Mouse (Mus musculus) fat pad, adult 2 months (tissue): ENCODE measurements at regions not wholly inside any gene's neighbourhood (a gene's known extent, or its start where the extent isn't known, plus 50 kb on each side); places are given as distances from the start of the nearest gene placed in this dataset.
"Not testable (repeated sequence)": the region's sequence is repeated elsewhere in the genome, so short reads cannot be mapped to it uniquely, and the experiment has no call there.

Experiments used
- DNase-seq: peaks from one replicate; pipeline ENCODE4 v3.0.0-alpha.2; 2011; ENCODE audit warnings: low read depth, low spot score; ENCODE audit errors: extremely low read depth

DNA sequence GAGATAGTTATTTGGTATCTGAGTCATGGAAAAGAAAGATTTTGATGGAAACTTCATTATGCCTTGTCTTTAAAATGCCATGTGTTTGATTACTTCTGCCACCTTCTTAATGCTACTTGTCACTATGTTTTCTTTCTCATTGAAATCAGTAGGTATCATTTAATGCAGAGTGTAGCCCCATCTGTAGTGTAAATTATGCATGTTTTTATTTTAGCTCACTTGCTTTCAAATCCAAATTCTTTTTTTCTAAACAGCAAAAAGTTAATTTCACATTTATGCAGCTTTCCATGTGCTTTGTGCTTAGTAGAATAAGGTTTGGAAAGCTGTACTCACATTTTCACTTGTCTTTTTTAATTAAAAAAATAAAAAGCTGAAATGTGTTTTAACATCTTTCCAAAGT lies 748.0 kb upstream of the Epha7 start:
- DNase-seq, result no peak

DNA sequence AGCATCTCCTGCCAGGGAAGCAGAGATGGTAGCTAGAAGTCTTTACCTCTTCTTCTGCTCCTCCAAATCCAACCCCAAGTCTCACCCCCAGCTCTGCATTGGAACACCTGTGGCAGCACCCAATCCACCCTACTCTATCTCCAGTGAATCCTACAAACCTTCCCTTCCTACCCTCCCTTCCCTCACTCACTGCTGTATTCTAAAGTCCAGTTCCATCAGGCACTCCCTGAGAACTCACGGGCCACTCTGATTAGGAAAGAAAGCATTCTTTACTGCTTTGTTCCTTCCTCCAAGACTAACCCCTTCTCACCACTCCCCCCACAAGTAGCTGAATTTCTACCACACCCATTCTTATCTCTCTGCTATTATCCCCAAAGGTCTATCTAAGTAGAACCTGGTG lies 747.1 kb upstream of the Epha7 start:
- DNase-seq, result no peak

DNA sequence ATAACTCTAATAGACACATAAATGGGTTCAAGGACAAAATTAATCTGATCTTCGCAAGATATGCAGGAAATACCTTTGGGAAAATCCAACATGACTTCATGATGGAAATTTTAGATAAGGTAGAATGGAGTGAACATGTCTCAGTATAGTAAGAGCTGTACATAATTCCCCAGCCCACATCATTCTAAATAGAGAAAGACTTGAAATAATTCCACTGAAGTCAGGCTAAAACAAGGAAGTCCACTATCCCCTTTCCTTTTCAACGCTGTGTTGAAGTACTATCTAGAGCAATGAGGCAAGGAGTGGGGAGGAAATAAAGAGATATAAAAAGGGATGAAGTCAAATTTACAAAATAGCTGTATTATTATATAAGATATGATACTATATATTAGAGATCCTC lies 733.9 kb upstream of the Epha7 start:
- DNase-seq, result no peak

DNA sequence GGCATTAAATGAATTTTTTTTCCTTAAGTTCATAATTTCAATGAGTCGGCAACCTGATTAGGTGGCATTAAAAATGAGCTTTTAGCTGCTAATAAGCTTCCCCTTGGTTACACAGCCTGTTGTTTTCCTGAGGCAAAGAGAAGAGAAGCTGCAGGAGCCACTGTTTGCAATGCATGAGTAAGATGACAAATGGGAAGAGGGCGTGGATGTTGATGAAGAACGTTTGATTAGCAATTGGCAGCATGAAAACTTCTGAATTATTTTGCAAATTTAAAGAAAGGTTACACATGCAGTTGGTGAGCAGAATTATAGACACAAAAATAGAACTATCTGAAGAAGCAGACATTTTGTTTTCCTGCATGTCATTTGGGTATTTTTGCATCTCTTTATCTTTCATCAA lies 720.1 kb upstream of the Epha7 start:
- no peak for DNase-seq

DNA sequence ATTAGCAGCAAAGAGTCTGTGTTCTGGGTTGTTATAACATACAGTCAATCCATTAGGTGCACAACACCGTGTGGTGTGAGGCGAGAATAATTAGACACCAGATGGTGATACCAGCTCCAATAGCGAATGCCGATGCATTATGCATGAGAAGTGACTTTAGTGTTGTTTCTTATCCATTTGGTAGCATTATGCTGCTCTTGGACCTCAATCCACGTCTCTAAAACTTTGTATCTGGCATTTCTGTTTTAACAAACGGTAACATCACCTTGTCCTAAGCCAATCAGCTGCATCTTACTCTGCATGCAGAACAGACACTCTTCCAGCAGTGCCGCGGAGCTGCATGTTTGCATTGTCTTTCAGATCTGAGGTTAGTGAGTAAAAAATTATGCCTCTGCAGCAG lies 669.8 kb upstream of the Epha7 start:
- DNase-seq, result no peak

DNA sequence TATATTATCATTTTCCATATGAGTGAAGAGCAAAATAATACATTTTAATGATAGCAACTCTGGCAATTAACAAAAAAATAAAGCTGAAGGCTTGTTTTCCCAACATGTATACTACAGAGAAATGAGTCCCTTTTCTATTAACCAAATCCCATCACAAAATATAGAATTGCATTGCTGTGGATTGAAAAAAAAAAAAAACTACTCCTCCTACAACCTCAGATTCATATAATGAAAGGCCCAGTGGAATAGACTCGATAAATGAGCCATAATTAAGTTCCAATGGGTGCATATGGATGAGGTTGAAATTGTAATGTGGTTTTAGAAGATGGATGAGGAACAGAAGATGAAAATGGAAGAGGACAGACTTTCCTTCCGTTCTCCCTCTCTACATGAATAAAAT lies 657.8 kb upstream of the Epha7 start:
- no peak for DNase-seq

DNA sequence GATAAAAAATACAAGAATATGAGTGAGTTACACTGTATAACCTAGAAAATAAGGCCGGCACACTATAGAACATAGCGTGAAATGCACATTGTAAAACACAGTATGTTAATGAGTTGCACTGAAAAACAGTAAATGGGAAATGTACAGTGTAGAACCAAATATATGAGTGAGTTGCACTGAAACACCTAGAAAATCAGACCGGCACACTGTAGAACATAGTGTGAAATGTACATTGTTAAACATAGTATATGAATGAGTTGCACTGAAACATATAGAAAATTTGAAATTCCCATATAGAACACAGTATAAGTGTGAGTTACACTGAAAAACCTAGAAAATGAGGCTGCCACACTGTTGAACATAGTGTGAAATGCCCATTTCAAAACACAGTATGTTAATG lies 636.2 kb upstream of the Epha7 start:
- peak; percentile 75 for DNase-seq

DNA sequence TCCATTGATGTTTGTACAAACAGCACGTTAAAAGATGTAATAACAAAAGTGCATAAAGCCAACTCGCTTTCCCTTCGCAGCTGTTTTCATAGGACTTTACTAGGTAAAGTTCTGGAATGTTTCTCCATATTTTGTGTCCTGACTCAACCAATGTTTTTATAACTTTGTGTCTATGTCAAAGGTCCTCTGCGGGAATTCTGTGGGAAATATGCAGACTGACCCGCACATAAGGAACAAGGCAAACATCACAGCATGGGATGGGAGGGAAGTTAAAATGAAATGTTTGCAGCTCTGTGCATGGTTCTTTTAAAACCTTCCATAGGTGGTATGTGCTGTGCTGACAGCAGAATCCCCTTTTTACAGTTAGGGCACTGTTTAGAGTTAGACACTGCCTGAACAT lies 622.1 kb upstream of the Epha7 start:
- DNase-seq, result no peak

DNA sequence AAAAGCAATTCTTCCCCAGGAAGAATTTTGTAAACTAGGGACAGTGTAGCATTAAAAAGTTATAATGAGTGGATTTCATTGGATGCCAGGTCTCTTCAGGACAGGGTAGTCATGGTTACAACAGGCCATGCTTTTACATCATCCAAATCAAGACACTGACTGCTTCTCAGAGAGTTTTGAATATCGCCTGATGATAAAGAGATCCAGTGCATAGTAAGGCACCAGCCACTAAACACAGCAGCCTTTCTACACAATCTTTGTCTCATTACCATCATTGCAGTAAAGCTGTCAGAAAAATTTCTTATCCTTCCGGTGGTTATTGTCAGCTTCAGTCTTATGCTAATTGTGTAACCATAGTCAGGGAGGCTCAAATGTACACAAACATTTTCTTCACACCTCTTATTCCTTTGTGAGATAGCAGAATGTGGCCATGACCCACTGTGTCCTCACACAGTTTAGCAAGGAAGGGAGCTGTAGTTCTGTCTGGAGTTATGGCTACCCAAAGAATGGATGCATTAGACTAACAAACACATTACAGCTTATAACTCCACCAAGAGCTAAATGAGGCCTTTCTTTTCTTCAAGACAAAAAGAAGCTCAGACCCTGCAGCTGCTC lies 585.2 kb upstream of the Epha7 start:
- no peak for DNase-seq

DNA sequence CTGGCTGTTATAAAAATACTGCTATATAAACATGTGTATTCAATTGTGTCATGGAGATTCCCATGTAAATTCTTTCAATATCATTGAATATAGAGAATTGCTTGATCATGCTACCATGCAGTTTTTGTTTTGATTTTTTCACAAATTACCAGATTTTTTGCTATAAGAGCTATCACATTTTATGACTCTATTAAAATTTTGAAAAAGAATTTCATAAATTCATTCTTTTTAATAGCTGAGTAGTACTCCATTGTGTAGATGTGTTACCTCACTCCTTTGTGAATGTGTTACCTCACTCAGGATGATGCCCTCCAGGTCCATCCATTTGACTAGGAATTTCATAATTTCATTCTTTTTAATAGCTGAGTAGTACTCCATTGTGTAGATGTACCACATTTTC lies 577.4 kb upstream of the Epha7 start:
- DNase-seq, result not testable (repeated sequence)

DNA sequence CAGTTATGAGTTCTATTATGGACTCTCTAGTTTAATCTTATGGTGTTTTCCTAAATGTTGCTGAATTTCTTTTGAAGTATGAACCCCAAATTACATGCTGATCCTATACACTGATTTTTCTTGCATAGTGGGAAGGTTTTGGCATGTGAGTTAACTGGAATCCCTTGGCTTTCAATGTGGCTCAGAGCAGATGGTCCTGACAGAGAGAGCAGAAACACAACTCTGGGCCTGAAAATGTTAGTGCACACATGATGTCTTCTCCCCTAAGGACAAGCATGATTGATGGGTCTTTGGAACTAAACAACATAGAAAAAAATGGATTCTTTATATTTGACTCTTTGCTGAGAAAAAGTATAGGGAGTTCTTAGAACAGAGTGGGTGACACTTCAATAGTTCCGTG lies 570.7 kb upstream of the Epha7 start:
- no peak for DNase-seq
